Mouse (Mus musculus): ENCODE data around the gene Hsph1. TPM values are rescaled to one million over a fixed set of nuclear protein-coding genes. Genes with fewer than 3 reads are reported as not detected.

Gene Hsph1
- polyA plus RNA-seq, 1 experiment from 2014 or later = 57.4 TPM

DNA sequence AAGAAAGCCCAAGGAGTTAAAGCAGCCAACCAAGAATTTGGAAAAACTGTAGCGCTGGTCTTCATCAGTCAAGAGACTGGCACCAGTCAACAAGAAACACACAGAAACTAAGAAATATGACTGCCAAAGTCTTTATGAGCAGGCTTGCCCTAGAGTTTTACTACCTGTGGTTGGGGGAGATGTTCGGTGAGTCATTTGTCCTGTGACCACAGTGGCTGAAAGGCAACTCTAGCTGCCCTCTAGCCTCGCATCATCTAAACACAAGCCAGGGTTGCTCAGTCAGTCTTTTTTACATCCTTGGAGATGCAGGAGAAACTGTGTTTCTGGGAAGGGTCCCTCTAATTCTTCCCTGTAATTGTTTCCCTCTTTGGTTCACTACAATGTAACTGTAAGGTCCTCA, 41.0 kb upstream of the Hsph1 start:
- ATAC-seq (ENCODE audit: insufficient read depth) (no peak), DNase-seq (no peak)
- no peaks in the 10 kb centered on the region for H3K36me3 ChIP-seq (ENCODE audit: insufficient read depth)
- no peak overlapping the region for H3K9ac ChIP-seq
- H3K4me1 ChIP-seq (ENCODE audit: insufficient read depth) = no peaks in the 10 kb centered on the region
- WGBS = 87% methylated on average over 3 of the region's 3 CpGs
- TF ChIP-seq CTCF (IDR thresholded peaks at IDR 0.05; ENCODE audit: low read depth) = no peak
- no peaks in the 10 kb centered on the region for H3K9me3 ChIP-seq (ENCODE audit: low read depth, low read length)
- H3K4me2 ChIP-seq = no peak overlapping the region
- no peak overlapping the region for H3K4me3 ChIP-seq (ENCODE audit: low read depth, low read length)
- H3K27ac ChIP-seq (ENCODE audit: low read depth) = no peak overlapping the region
- H3K27me3 ChIP-seq (ENCODE audit: insufficient read depth, low read length) = no peaks in the 10 kb centered on the region

DNA sequence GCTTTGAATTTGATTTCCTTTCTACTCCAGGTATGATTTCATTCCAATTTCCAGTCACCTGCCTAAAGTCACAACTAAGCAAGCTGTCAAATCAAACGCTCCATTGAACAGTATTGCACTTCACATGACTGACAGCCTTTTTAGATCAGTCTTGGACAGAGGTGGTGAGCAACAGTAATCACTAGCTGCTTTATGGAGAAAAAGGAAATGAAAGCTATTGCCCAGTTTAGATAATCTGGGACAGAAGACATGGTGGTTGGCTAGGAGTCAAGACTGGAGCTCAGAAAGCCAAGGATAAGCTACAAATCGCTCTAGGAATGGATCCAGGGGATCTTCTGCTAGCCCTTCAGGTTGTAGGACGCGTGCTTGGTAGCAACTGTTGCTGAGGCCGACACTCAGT, 27.2 kb upstream of the Hsph1 start:
- H3K27me3 ChIP-seq (ENCODE audit: insufficient read depth, low read length) = no peaks in the 10 kb centered on the region
- H3K27ac ChIP-seq (ENCODE audit: low read depth) = no peak overlapping the region
- ATAC-seq (ENCODE audit: insufficient read depth) = no peak
- H3K4me2 ChIP-seq = no peak overlapping the region
- TF ChIP-seq CTCF (IDR thresholded peaks at IDR 0.05; ENCODE audit: low read depth) = no peak
- no peak overlapping the region for H3K4me3 ChIP-seq (ENCODE audit: low read depth, low read length)
- peaks cover 4% of the 10 kb centered on the region; the same call in 1 of the 2 replicates for H3K9me3 ChIP-seq (ENCODE audit: low read depth, low read length)
- no peak overlapping the region for H3K9ac ChIP-seq
- no peaks in the 10 kb centered on the region for H3K36me3 ChIP-seq (ENCODE audit: insufficient read depth)
- no peaks in the 10 kb centered on the region for H3K4me1 ChIP-seq (ENCODE audit: insufficient read depth)
- no peak for DNase-seq
- WGBS = 75% methylated on average over 5 of the region's 5 CpGs

DNA sequence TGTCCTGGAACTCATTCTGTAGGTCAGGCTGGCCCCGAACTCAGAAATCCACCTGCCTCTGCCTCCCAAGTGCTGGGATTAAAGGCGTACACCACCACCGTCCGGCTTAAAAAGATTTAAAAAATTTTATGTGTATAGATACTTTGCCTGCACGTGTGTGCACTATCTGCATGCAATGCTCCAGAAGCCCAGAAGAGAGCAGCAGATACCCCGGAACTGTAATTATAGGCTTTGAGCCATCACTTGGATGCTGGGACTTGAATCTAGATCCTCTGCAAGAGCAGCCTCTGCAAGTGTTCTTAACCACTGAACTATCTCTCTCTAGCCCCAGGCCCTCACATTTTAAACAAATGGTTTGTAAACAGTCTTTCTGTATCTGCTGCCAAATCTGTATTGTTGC, 26.8 kb upstream of the Hsph1 start:
- no peak overlapping the region for H3K4me3 ChIP-seq (ENCODE audit: low read depth, low read length)
- no peak overlapping the region for H3K27ac ChIP-seq (ENCODE audit: low read depth)
- H3K9ac ChIP-seq = no peak overlapping the region
- 89% methylated on average over 6 of the region's 6 CpGs for WGBS
- H3K4me1 ChIP-seq (ENCODE audit: insufficient read depth) = no peaks in the 10 kb centered on the region
- 0 out of 2 replicates have a peak, but pooled peaks have one; percentile 4 for TF ChIP-seq CTCF (IDR thresholded peaks at IDR 0.05; ENCODE audit: low read depth)
- DNase-seq = no peak
- no peaks in the 10 kb centered on the region for H3K27me3 ChIP-seq (ENCODE audit: insufficient read depth, low read length)
- H3K9me3 ChIP-seq (ENCODE audit: low read depth, low read length) = peaks cover 4% of the 10 kb centered on the region; the same call in 1 of the 2 replicates
- no peaks in the 10 kb centered on the region for H3K36me3 ChIP-seq (ENCODE audit: insufficient read depth)
- H3K4me2 ChIP-seq = no peak overlapping the region
- ATAC-seq (ENCODE audit: insufficient read depth) = no peak

DNA sequence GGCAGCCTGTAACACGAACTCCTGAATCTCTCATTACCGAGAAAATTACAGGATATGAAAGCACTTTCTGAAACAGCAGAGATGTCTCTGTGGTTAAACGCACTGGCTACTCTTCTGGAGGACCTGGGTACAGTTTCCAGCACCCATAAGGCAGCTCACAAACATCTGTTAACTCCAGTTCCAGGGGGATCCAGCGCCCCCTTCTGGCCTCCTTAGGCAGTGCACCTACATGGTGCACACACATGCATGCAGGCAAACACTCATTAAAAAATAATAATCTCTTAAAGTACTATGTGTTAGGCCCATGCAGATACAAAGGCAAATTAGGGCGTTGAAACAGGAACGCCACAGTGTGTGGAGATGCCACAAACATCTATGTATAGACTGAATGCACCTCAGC, 25.3 kb upstream of the Hsph1 start:
- ATAC-seq (ENCODE audit: insufficient read depth) (no peak), DNase-seq (no peak)
- H3K27me3 ChIP-seq (ENCODE audit: insufficient read depth, low read length) = no peaks in the 10 kb centered on the region
- WGBS = 87% methylated on average over 6 of the region's 6 CpGs
- H3K36me3 ChIP-seq (ENCODE audit: insufficient read depth) = no peaks in the 10 kb centered on the region
- no peak overlapping the region for H3K27ac ChIP-seq (ENCODE audit: low read depth)
- H3K4me3 ChIP-seq (ENCODE audit: low read depth, low read length) = no peak overlapping the region
- no peaks in the 10 kb centered on the region for H3K4me1 ChIP-seq (ENCODE audit: insufficient read depth)
- H3K9ac ChIP-seq = no peak overlapping the region
- peaks cover 4% of the 10 kb centered on the region; the same call in 1 of the 2 replicates for H3K9me3 ChIP-seq (ENCODE audit: low read depth, low read length)
- TF ChIP-seq CTCF (IDR thresholded peaks at IDR 0.05; ENCODE audit: low read depth) = peak; percentile 13; the same call in 1 of the 2 replicates
- no peak overlapping the region for H3K4me2 ChIP-seq

DNA sequence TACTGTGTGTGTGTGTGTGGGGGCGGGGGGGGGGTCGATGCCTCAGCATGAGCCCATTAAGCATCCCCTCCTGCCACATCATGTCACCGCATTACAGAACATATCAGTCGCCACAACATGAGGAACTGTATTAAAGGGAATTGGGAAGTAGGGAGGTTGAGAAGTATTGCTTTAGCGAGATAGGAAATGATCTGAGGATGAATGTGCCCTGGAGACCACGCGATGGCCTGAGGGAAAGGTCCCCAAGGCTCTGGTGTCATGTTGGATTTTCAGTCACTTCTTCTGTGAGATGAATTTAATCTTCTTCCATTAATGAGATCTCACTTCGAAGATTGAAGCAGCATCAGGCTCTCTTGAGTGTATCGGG, 23.2 kb upstream of the Hsph1 start:
- TF ChIP-seq CTCF (IDR thresholded peaks at IDR 0.05; ENCODE audit: low read depth) = no peak

DNA sequence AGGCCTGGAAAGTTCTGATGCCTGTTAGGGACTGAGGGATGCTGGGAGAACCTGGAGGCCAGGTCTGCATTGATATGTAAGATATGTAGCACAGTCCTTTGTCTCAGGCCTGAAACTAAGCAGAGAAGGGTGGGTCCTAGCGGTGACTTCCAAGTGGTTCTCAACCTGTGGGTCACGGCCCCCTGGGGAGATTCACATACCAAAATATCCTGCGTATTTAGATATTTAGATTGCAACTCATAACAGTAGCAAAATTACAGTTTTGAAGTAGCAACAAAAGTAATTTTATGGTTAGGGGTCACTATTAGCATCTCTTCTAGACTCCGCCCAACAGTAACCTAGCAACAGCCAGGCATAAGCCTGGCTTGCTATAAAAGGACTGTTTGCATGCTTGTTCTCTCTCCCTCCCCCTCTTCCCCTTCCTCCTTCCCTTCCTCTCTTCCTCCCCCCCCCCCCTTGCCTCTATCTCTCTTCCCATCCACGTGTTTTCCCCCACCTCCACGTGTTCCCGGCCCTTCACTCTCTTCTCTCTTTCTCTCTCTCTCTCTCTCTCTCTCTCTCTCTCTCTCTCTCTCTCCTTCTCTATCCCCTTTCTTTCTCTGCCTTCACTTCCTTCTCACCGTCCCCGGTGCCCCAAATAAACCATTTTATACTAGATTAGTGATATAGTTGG, 22.7 kb upstream of the Hsph1 start:
- Histone ChIP-seq H3K27me3 (ENCODE audit: insufficient read depth, low read length) (no peaks in the 10 kb centered on the region), H3K9me3 (ENCODE audit: low read depth, low read length) (peaks cover 4% of the 10 kb centered on the region; the same call in 1 of the 2 replicates), H3K4me2 (no peak overlapping the region), H3K27ac (ENCODE audit: low read depth) (no peak overlapping the region), H3K4me3 (ENCODE audit: low read depth, low read length) (no peak overlapping the region), H3K4me1 (ENCODE audit: insufficient read depth) (no peaks in the 10 kb centered on the region), H3K9ac (no peak overlapping the region), H3K36me3 (ENCODE audit: insufficient read depth) (no peaks in the 10 kb centered on the region)
- no peak for ATAC-seq (ENCODE audit: insufficient read depth)
- no peak for DNase-seq
- 66% methylated on average over 9 of the region's 9 CpGs for WGBS
- TF ChIP-seq CTCF (IDR thresholded peaks at IDR 0.05; ENCODE audit: low read depth) = no peak

More for the DNA sequence above, 23.2 kb upstream of the Hsph1 start:
- no peak overlapping the region for H3K4me3 ChIP-seq (ENCODE audit: low read depth, low read length)
- H3K9ac ChIP-seq = no peak overlapping the region
- ATAC-seq (ENCODE audit: insufficient read depth) = no peak
- no peaks in the 10 kb centered on the region for H3K27me3 ChIP-seq (ENCODE audit: insufficient read depth, low read length)
- H3K4me1 ChIP-seq (ENCODE audit: insufficient read depth) = no peaks in the 10 kb centered on the region
- H3K4me2 ChIP-seq = no peak overlapping the region
- 51% methylated on average over 9 of the region's 9 CpGs for WGBS
- no peak overlapping the region for H3K27ac ChIP-seq (ENCODE audit: low read depth)
- peaks cover 4% of the 10 kb centered on the region; the same call in 1 of the 2 replicates for H3K9me3 ChIP-seq (ENCODE audit: low read depth, low read length)
- no peaks in the 10 kb centered on the region for H3K36me3 ChIP-seq (ENCODE audit: insufficient read depth)
- no peak for DNase-seq

DNA sequence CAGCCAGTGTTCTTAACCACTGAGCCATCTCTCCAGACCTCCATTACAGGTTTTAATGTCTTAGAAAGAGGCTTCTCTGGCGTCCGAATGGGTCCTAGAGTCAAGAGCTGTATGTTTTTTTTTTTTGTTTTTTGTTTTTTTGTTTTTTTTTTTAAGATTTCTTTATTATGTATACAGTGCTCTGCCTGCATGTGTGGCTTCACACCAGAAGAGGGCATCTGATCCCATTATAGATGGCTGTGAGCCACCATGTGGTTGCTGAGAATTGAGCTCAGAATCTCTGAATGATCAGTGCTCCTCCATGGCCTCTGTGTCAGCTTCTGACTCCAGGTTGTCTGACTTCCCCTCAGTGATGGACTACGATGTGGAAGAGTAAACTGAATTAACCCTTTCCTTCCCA, 21.8 kb upstream of the Hsph1 start:
- WGBS = 50% methylated on average over 3 of the region's 3 CpGs
- TF ChIP-seq CTCF (IDR thresholded peaks at IDR 0.05; ENCODE audit: low read depth) = no peak
- H3K9ac ChIP-seq = no peak overlapping the region
- peaks cover 4% of the 10 kb centered on the region; the same call in 1 of the 2 replicates for H3K9me3 ChIP-seq (ENCODE audit: low read depth, low read length)
- no peak for ATAC-seq (ENCODE audit: insufficient read depth)
- no peak for DNase-seq
- H3K27me3 ChIP-seq (ENCODE audit: insufficient read depth, low read length) = no peaks in the 10 kb centered on the region
- no peaks in the 10 kb centered on the region for H3K36me3 ChIP-seq (ENCODE audit: insufficient read depth)
- H3K4me3 ChIP-seq (ENCODE audit: low read depth, low read length) = no peak overlapping the region
- no peaks in the 10 kb centered on the region for H3K4me1 ChIP-seq (ENCODE audit: insufficient read depth)
- no peak overlapping the region for H3K4me2 ChIP-seq
- H3K27ac ChIP-seq (ENCODE audit: low read depth) = no peak overlapping the region
